Mouse (Mus musculus) lung, postnatal 0 days (tissue): ENCODE data around the gene Hoxd13. TPM values are rescaled to one million over a fixed set of nuclear protein-coding genes. Genes with fewer than 3 reads are reported as not detected.

Source experiments
- ATAC-seq: fragments of 200-750 bp; cut with Nextera tagmentation; 2 replicates; pipeline ENCODE4 v1.8.0; 2017; ENCODE audit warnings: moderate library complexity
- DNase-seq: peaks from one replicate; pipeline ENCODE4 v3.0.0-alpha.2; 2016; ENCODE audit warnings: low spot score
- H3K27ac ChIP-seq: fragments of 300-500 bp; sonication (generic); 2 replicates; pipeline ENCODE4 v1.5.1; 2014; ENCODE audit warnings: antibody characterized with exemption, mild to moderate bottlenecking, low read length, mixed read lengths
- H3K27me3 ChIP-seq: fragments of 300-500 bp; sonication (generic); replicated peaks from 2 replicates; pipeline ENCODE4 v1.6.1; 2014; ENCODE audit warnings: low read length, mixed read lengths; ENCODE audit not compliant: insufficient read depth
- H3K36me3 ChIP-seq: fragments of 300-500 bp; sonication (generic); 2 replicates; pipeline ENCODE4 v1.6.1; 2014; ENCODE audit warnings: low read length, mixed read lengths; ENCODE audit not compliant: insufficient read depth
- H3K4me1 ChIP-seq: fragments of 300-500 bp; sonication (generic); 2 replicates; pipeline ENCODE4 v1.6.1; 2014; ENCODE audit warnings: antibody characterized with exemption, low read depth, low read length, mixed read lengths; ENCODE audit not compliant: insufficient read depth
- H3K4me2 ChIP-seq: fragments of 300-500 bp; sonication (generic); replicated peaks from 2 replicates; pipeline ENCODE4 v1.6.1; 2014; ENCODE audit warnings: low read depth, mild to moderate bottlenecking, low read length, moderate library complexity, mixed read lengths
- H3K4me3 ChIP-seq: fragments of 300-500 bp; sonication (generic); 2 replicates; pipeline ENCODE4 v1.5.1; 2014; ENCODE audit warnings: low read depth, low read length
- H3K9ac ChIP-seq: fragments of 300-500 bp; sonication (generic); replicated peaks from 2 replicates; pipeline ENCODE4 v1.6.1; 2014; ENCODE audit warnings: low read depth, mild to moderate bottlenecking
- H3K9me3 ChIP-seq: fragments of 300-500 bp; sonication (generic); 2 replicates; pipeline ENCODE4 v1.6.1; 2016; ENCODE audit warnings: low read length, mixed read lengths
- CTCF ChIP-seq: IDR thresholded peaks from 2 replicates; pipeline ENCODE4 v1.5.1; 2016; ENCODE audit warnings: antibody characterized with exemption, mild to moderate bottlenecking
- EP300 ChIP-seq: IDR thresholded peaks from 2 replicates; pipeline ENCODE4 v1.6.1; 2016; ENCODE audit warnings: antibody characterized with exemption, mild to moderate bottlenecking, control low read depth
- WGBS: fragments of 180-500 bp; shearing (Covaris S2); extraction: QIAGEN DNeasy Blood & Tissue Kit; methylation state at CpG from one replicate; pipeline ENCODE4 v1.1.7; 2014; 5-methylcytosine and 5-hydroxymethylcytosine counted together
- polyA plus RNA-seq: library from polyadenylated mRNA; unstranded; fragments of >200 nt; fragmentation: Nextera tagmentation; extraction: Ambion mirVana; gene quantifications from 2 replicates; pipeline ENCODE4 v1.2.1, GENCODE M21; 2015

Hoxd13 gene
- polyA plus RNA-seq, 1 experiment from 2014 or later: not detected

GRCm38 (mm10) chr2:74703720-74704392, 35.7 kb downstream of the Hoxd13 start:
- TF ChIP-seq EP300: no peak
- no peak for TF ChIP-seq CTCF
- no peak overlapping the region for H3K4me3 ChIP-seq
- WGBS: 5% methylated on average over 23 of the region's 26 CpGs
- H3K4me1 ChIP-seq: peaks cover 3% of the 10 kb centered on the region; the same call in 1 of the 2 replicates
- H3K9ac ChIP-seq: no peak overlapping the region
- no peaks in the 10 kb centered on the region for H3K36me3 ChIP-seq
- H3K27me3 ChIP-seq: peaks cover 89% of the 10 kb centered on the region
- ATAC-seq (no peak), DNase-seq (no peak)
- no peak overlapping the region for H3K4me2 ChIP-seq
- no peaks in the 10 kb centered on the region for H3K9me3 ChIP-seq
- H3K27ac ChIP-seq: no peak overlapping the region

DNA sequence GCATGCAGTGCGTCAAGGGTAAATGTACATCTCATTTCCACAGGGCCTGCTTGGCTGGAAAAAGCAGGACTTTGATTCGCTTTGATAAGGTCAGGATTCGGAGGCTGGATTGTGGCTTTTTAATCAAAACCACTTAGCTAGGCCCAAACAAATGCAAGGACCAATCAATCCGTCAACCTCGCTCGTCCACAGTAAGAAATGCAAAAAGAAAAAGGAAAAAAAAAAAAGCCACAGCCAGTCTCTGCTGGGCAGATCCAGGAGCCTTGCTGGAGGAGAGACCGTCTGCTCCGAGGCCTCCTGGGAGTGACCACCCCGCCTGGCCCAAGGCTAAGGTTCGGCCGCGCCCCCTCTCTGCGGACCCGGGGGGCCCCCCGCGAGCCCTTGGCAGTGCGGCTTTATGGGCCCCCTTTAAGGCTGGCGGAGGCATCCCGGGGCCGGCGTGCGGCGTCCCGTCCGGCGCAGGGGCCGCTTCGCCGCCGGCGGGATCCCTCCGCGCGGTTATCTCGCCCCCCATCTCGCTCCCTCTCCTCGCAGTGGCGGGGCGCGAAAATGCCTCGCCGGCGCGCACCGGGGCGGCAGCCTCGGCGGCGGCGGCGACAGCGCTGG, 36.4 kb downstream of the Hoxd13 start, which contains the start of gene Hoxd8:
Hoxd8 (plus strand) TSS at position 223 of the 606 bp plus-strand sequence.
- Histone ChIP-seq H3K4me3 (peak within 1 kb of the TSS; percentile 44), H3K9me3 (no peaks in the 10 kb centered on the region), H3K36me3 (no peaks in the 10 kb centered on the region), H3K27ac (no peak within 1 kb of the TSS), H3K9ac (no peak within 1 kb of the TSS), H3K4me1 (peaks cover 3% of the 10 kb centered on the region; the same call in 1 of the 2 replicates), H3K4me2 (peak within 1 kb of the TSS; percentile 72), H3K27me3 (peaks cover 89% of the 10 kb centered on the region)
- WGBS: 1% methylated on average over 25 of the region's 52 CpGs
- DNase-seq: no peak
- TF ChIP-seq CTCF: no peak
- no peak for TF ChIP-seq EP300
- ATAC-seq: no peak

- ATAC-seq (peak; percentile 59), DNase-seq (no peak)
- Histone ChIP-seq H3K4me3 (peak overlapping the region; percentile 44), H3K4me2 (peak overlapping the region; percentile 72), H3K27ac (no peak overlapping the region), H3K36me3 (no peaks in the 10 kb centered on the region), H3K9me3 (no peaks in the 10 kb centered on the region), H3K4me1 (peaks cover 3% of the 10 kb centered on the region; the same call in 1 of the 2 replicates), H3K27me3 (peaks cover 89% of the 10 kb centered on the region), H3K9ac (no peak overlapping the region)
- under 1% methylated on average over 38 of the region's 66 CpGs for WGBS
- TF ChIP-seq EP300: no peak
These were observed 36.9 kb downstream of the Hoxd13 start for GRCm38 (mm10) chr2:74704999-74705466.

DNA sequence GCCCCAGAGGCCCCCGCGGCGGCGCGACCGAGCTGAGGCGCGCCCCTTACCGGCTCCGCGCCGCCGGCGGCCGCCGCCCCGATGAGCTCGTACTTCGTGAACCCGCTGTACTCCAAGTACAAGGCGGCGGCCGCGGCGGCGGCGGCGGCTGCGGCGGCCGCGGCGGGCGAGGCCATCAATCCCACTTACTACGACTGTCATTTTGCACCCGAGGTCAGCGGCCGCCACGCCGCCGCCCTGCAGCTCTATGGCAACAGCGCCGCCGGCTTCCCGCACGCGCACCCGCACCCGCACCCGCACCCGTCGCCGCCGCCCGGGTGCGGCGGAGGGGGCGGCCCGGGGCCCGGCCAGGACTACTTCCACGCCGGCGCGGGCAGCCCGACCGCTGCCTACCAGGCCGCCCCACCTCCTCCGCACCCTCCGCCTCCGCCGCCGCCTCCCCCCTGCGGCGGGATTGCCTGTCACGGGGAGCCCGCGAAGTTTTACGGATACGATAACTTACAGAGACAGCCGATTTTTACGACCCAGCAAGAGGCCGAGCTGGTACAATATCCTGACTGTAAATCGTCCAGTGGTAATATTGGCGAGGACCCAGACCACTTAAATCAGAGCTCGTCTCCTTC, 37.5 kb downstream of the Hoxd13 start:
- no peak for TF ChIP-seq CTCF
- TF ChIP-seq EP300: no peak
- H3K4me2 ChIP-seq: peak overlapping the region; percentile 72
- H3K27ac ChIP-seq: no peak overlapping the region
- ATAC-seq (peak; percentile 14; the same call in 1 of the 2 replicates), DNase-seq (no peak)
- H3K4me3 ChIP-seq: peak overlapping the region; percentile 44
- no peak overlapping the region for H3K9ac ChIP-seq
- no peaks in the 10 kb centered on the region for H3K9me3 ChIP-seq
- peaks cover 89% of the 10 kb centered on the region for H3K27me3 ChIP-seq
- H3K36me3 ChIP-seq: no peaks in the 10 kb centered on the region
- WGBS: under 1% methylated on average over 37 of the region's 85 CpGs
- peaks cover 3% of the 10 kb centered on the region; the same call in 1 of the 2 replicates for H3K4me1 ChIP-seq

DNA sequence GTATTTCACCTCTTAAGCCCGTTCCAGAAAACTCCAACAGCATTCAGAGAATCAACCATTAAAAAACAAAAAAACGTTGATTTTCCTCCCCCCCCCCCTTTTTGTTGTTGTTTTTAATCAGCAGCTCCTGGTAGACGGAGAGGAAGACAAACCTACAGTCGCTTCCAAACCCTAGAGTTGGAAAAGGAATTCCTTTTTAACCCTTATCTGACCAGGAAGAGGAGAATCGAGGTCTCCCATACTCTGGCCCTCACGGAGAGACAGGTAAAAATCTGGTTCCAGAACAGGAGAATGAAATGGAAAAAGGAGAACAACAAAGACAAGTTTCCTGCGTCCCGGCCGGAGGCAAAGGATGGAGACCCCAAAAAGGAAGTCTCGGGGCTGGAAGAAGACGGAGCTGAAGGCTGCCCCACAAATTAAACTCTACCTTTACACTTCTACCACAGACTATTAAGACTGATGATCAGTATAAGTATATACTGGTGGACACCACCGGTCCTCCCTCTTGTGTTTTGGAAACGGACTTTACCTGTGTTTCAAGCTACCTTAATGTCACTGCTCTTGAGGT, 38.4 kb downstream of the Hoxd13 start:
- no peak overlapping the region for H3K4me3 ChIP-seq
- no peak for ATAC-seq
- peaks cover 87% of the 10 kb centered on the region for H3K27me3 ChIP-seq
- no peak for TF ChIP-seq EP300
- no peak for TF ChIP-seq CTCF
- H3K4me1 ChIP-seq: peaks cover 3% of the 10 kb centered on the region; the same call in 1 of the 2 replicates
- 4% methylated on average over 13 of the region's 13 CpGs for WGBS
- H3K4me2 ChIP-seq: no peak overlapping the region
- no peak for DNase-seq
- H3K9me3 ChIP-seq: no peaks in the 10 kb centered on the region
- no peak overlapping the region for H3K9ac ChIP-seq
- no peaks in the 10 kb centered on the region for H3K36me3 ChIP-seq
- H3K27ac ChIP-seq: no peak overlapping the region

DNA sequence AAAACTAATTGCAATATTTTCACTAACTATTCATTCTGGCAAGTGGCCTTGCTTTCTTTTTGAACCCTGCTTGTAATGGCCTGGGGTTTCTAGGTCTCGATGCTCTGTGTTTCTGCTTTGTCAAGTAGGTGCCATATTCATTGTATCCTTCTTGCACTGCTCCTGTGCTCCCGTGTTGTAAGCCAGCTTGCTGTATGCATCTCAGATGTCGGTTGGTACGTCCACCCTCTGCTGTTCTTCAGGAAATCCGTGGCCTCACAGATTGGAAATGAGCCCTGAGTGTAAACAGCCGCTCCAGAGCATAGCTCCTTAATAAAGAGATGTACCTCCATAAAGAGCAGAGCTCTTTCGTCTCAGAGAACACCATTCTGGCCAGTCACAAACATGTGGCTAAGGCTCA, 39.5 kb downstream of the Hoxd13 start:
- H3K4me3 ChIP-seq: no peak overlapping the region
- ATAC-seq (no peak), DNase-seq (no peak)
- H3K4me2 ChIP-seq: no peak overlapping the region
- WGBS: 11% methylated on average over 7 of the region's 7 CpGs
- no peaks in the 10 kb centered on the region for H3K36me3 ChIP-seq
- H3K27me3 ChIP-seq: peaks cover 95% of the 10 kb centered on the region
- H3K27ac ChIP-seq: no peak overlapping the region
- no peak overlapping the region for H3K9ac ChIP-seq
- H3K4me1 ChIP-seq: peaks cover 9% of the 10 kb centered on the region; the same call in 1 of the 2 replicates
- TF ChIP-seq CTCF (no peak), EP300 (no peak)
- H3K9me3 ChIP-seq: no peaks in the 10 kb centered on the region
